Mouse (Mus musculus) midbrain, embryonic 13.5 days (tissue): ENCODE measurements around the gene Dync1li1. TPM values are rescaled to one million over a fixed set of nuclear protein-coding genes. Genes with fewer than 3 reads are reported as not detected.

Experiments used
- ATAC-seq: fragments of 200-750 bp; cut with Nextera tagmentation; 2 replicates; pipeline ENCODE4 v1.8.0; 2017; ENCODE audit warnings: mild to moderate bottlenecking, moderate TSS enrichment, moderate library complexity
- H3K27ac ChIP-seq: fragments of 300-500 bp; sonication (generic); 2 replicates; pipeline ENCODE4 v1.5.1; 2015; ENCODE audit warnings: inconsistent platforms, mild to moderate bottlenecking, moderate library complexity
- H3K27me3 ChIP-seq: fragments of 300-500 bp; sonication (generic); 2 replicates; pipeline ENCODE4 v1.6.1; 2015; ENCODE audit warnings: mild to moderate bottlenecking, inconsistent platforms
- H3K36me3 ChIP-seq: fragments of 300-500 bp; sonication (generic); 2 replicates; pipeline ENCODE4 v1.6.1; 2015; ENCODE audit warnings: mild to moderate bottlenecking, inconsistent platforms
- H3K4me1 ChIP-seq: fragments of 300-500 bp; sonication (generic); replicated peaks from 2 replicates; pipeline ENCODE4 v1.6.1; 2015; ENCODE audit warnings: inconsistent platforms
- H3K4me2 ChIP-seq: fragments of 300-500 bp; sonication (generic); replicated peaks from 2 replicates; pipeline ENCODE4 v1.6.1; 2015; ENCODE audit warnings: moderate library complexity, mild to moderate bottlenecking, inconsistent platforms
- H3K4me3 ChIP-seq: fragments of 300-500 bp; sonication (generic); replicated peaks from 2 replicates; pipeline ENCODE4 v1.5.1; 2015; ENCODE audit warnings: mild to moderate bottlenecking, inconsistent platforms
- H3K9ac ChIP-seq: fragments of 300-500 bp; sonication (generic); replicated peaks from 2 replicates; pipeline ENCODE4 v1.6.1; 2015; ENCODE audit warnings: mild to moderate bottlenecking, inconsistent platforms
- H3K9me3 ChIP-seq: fragments of 300-500 bp; sonication (generic); 2 replicates; pipeline ENCODE4 v1.6.1; 2016; ENCODE audit warnings: mild to moderate bottlenecking, inconsistent platforms
- WGBS: fragments of 180-500 bp; shearing (Covaris S2); methylation state at CpG from one replicate; pipeline ENCODE4 v1.1.7; 2015; 5-methylcytosine and 5-hydroxymethylcytosine counted together
- polyA plus RNA-seq: library from polyadenylated mRNA; unstranded; fragments of >200 nt; fragmentation: Nextera tagmentation; extraction: Ambion mirVana; gene quantifications from 2 replicates; pipeline ENCODE4 v1.2.1, GENCODE M21; 2015

Gene Dync1li1
- polyA plus RNA-seq, 1 experiment from 2014 or later: 150 TPM

DNA sequence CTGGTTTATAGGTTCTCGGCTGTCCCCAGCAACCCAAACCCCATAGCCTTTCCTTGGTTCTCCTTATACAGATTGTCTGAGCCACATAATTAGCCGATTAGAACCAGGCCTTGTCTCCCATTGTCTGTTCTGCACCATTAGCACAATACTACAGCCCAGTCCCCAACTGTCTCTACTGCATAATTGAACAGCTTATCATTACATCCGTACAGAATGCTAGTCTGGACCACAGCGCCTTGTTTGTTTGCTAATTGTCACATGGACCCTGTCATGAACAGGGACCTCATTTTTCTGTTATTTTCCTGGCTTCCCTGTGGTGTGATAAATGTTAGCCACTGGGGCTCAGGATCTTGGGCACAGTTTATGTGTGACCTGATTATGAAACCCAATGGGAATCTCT, 71.3 kb downstream of the Dync1li1 start:
- Histone ChIP-seq H3K9me3 (no peaks in the 10 kb centered on the region), H3K27ac (no peak overlapping the region), H3K27me3 (no peaks in the 10 kb centered on the region), H3K4me1 (no peaks in the 10 kb centered on the region), H3K4me2 (no peak overlapping the region), H3K36me3 (peaks cover 2% of the 10 kb centered on the region; the same call in 1 of the 2 replicates), H3K9ac (no peak overlapping the region), H3K4me3 (no peak overlapping the region)
- ATAC-seq: no peak
- WGBS: 77% methylated on average over 4 of the region's 4 CpGs

DNA sequence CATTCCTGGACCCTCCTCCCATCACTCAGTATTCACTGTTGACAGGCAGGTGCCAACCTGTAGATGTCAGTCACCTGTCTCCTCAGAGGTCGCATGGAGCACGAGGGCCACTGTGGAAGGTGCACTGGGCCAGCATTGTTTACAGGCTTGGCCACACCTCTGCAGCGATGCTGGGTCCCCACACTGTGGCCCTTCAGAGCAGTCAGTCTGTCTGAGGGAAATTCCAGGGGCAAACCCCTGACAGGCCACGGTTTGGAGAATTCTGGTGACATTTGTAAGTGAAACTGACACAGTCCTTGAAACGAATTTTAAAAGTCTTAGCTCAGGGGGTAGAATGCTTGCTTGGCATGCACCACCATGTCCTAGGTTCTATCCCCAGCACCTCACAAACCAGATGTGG, 71.8 kb downstream of the Dync1li1 start:
- no peak overlapping the region for H3K4me2 ChIP-seq
- peaks cover 2% of the 10 kb centered on the region; the same call in 1 of the 2 replicates for H3K36me3 ChIP-seq
- no peak for ATAC-seq
- no peak overlapping the region for H3K27ac ChIP-seq
- 89% methylated on average over 5 of the region's 5 CpGs for WGBS
- no peaks in the 10 kb centered on the region for H3K4me1 ChIP-seq
- H3K9ac ChIP-seq: no peak overlapping the region
- H3K4me3 ChIP-seq: no peak overlapping the region
- no peaks in the 10 kb centered on the region for H3K9me3 ChIP-seq
- H3K27me3 ChIP-seq: no peaks in the 10 kb centered on the region

DNA sequence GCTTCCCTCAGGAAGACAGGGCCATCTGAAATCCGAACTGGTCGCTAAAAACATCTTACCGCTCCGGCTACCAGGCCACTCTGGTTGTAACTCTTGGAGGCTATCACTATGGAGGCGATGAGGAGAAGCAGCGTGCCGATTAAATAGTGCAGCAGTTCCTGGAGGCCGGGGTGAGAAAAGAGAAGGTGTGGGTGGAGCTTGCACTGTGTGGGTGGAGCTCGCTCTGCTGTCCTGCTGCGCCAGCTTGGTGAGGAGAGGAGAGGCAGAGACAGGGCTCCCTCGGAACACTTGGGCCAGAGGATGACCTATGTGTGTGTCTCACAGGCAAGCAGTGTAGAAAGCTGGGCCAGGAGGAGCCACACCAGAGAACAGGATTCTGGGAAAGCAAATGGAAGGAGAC, 73.3 kb downstream of the Dync1li1 start:
- H3K4me2 ChIP-seq: no peak overlapping the region
- no peak overlapping the region for H3K4me3 ChIP-seq
- ATAC-seq: no peak
- H3K4me1 ChIP-seq: 0 out of 2 replicates have a peak, but pooled peaks cover 1% of the 10 kb centered on the region
- H3K36me3 ChIP-seq: peaks cover 6% of the 10 kb centered on the region; the same call in 1 of the 2 replicates
- no peaks in the 10 kb centered on the region for H3K9me3 ChIP-seq
- WGBS: 73% methylated on average over 11 of the region's 11 CpGs
- no peaks in the 10 kb centered on the region for H3K27me3 ChIP-seq
- H3K9ac ChIP-seq: no peak overlapping the region
- H3K27ac ChIP-seq: no peak overlapping the region

DNA sequence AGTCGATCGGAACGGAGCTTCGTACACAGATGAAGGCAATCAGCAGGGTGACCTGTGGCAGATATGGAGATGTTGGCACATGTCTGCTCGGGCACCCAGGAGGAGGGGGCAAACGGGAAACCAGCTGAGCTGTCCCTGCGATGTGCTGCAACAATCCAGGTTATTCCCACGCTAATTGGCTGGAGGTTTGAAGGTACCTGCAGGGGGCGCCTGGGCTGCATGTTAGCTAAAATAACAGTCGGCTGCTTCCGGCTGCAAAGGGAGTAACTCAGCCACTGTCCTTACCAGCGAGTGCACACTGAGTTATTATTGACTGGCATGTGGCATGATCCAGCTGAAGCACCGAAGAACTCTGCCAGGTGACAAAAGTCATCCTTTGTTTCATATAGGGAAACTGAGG, 74.8 kb downstream of the Dync1li1 start:
- Histone ChIP-seq H3K27ac (no peak overlapping the region), H3K9ac (no peak overlapping the region), H3K9me3 (no peaks in the 10 kb centered on the region), H3K27me3 (no peaks in the 10 kb centered on the region), H3K4me3 (no peak overlapping the region), H3K36me3 (peaks cover 6% of the 10 kb centered on the region; the same call in 1 of the 2 replicates), H3K4me1 (peaks cover 13% of the 10 kb centered on the region; the same call in 1 of the 2 replicates), H3K4me2 (no peak overlapping the region)
- no peak for ATAC-seq
- WGBS: 62% methylated on average over 13 of the region's 13 CpGs

DNA sequence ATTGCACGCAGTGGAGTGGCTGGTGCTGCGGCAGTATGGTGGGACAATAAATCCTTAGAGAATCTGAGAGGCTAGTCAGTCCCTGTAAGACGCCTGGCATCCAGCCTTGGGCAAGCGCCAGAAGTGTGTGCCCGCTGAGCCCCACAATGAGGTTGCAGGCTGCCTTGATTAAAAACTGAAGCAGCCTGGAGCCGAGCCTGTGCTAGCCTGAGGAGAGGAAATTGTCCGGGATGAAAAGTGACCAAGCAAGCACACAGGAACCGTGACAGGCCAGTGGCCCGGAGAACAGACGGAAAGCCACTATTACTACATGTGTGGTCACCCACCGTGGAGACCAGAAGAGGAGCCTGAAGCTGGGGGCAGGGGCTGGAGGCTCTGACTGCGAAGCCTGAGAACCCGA, 78.4 kb downstream of the Dync1li1 start:
- no peak overlapping the region for H3K4me2 ChIP-seq
- peak overlapping the region; percentile 35; the same call in 1 of the 2 replicates for H3K27ac ChIP-seq
- no peaks in the 10 kb centered on the region for H3K27me3 ChIP-seq
- H3K36me3 ChIP-seq: peaks cover 4% of the 10 kb centered on the region; the same call in 1 of the 2 replicates
- peaks cover 13% of the 10 kb centered on the region; the same call in 1 of the 2 replicates for H3K4me1 ChIP-seq
- no peaks in the 10 kb centered on the region for H3K9me3 ChIP-seq
- H3K4me3 ChIP-seq: no peak overlapping the region
- WGBS: 66% methylated on average over 13 of the region's 13 CpGs
- no peak overlapping the region for H3K9ac ChIP-seq
- peak; percentile 79 for ATAC-seq

DNA sequence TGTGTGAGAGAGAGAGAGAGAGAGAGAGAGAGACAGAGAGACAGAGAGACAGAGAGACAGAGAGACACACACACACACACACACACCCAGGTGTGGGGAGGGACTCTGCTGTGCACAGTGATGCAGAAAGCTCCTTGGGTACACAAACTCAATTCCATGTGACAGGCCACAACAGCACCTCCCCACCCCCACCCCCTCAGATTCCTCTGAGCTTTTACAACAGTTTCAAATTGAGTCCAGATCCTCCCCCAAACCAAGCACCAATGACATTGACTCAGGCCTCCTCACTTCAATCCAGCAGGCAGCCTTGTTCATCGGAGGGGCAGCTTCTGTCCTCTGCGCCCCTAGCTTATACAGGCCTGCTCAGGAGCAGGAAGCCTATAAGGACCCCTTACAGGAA, 78.9 kb downstream of the Dync1li1 start:
- no peak for ATAC-seq
- Histone ChIP-seq H3K4me1 (peaks cover 13% of the 10 kb centered on the region; the same call in 1 of the 2 replicates), H3K9me3 (no peaks in the 10 kb centered on the region), H3K4me3 (no peak overlapping the region), H3K36me3 (peaks cover 9% of the 10 kb centered on the region; the same call in 1 of the 2 replicates), H3K27me3 (no peaks in the 10 kb centered on the region), H3K27ac (peak overlapping the region; percentile 35; the same call in 1 of the 2 replicates), H3K9ac (no peak overlapping the region), H3K4me2 (no peak overlapping the region)
- 73% methylated on average over 2 of the region's 2 CpGs for WGBS

DNA sequence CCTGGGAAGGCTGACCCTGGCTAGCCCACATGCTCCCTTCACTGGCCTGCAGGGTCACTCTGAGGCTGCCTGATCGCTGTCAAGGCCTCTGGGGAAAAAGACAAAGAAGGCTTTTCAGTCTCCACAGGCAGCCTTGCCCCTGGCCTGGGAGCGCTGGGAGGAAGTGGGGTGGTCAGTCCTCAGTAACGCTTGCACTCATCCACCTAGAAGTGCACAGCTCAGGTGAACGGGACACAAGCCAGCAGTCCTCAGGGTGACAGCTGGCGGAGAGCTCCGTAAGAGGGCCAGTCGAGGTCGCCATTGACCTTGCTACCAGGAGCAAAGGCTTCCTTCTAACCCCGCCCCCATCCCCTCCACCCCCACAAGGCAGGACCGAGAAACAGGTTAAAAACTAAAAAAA, 79.5 kb downstream of the Dync1li1 start:
- H3K27ac ChIP-seq: no peak overlapping the region
- peaks cover 10% of the 10 kb centered on the region; the same call in 1 of the 2 replicates for H3K36me3 ChIP-seq
- H3K4me1 ChIP-seq: peaks cover 13% of the 10 kb centered on the region; the same call in 1 of the 2 replicates
- H3K4me2 ChIP-seq: no peak overlapping the region
- no peak for ATAC-seq
- WGBS: 53% methylated on average over 10 of the region's 10 CpGs
- no peak overlapping the region for H3K9ac ChIP-seq
- H3K9me3 ChIP-seq: no peaks in the 10 kb centered on the region
- no peaks in the 10 kb centered on the region for H3K27me3 ChIP-seq
- H3K4me3 ChIP-seq: no peak overlapping the region

DNA sequence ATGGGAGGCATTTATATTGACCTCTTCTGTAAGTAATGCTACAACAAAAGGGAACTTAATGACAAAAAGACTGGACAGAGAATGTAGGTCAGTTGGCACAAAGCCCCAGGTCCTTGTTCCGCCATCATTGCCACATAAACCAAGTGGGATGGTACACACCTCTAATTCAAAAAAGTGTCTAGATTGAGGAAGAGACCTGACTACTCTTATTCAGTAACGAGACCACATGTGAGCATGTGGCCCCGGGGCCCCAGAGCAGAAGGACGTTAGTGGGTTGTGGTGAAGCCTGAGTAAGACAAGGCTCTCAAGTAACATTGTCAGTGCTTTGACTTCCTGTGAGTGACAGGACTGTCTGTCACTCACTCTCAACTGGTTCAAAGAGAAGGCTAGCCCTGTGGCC, 81.6 kb downstream of the Dync1li1 start:
- Histone ChIP-seq H3K27ac (no peak overlapping the region), H3K9me3 (no peaks in the 10 kb centered on the region), H3K4me1 (peaks cover 13% of the 10 kb centered on the region; the same call in 1 of the 2 replicates), H3K9ac (no peak overlapping the region), H3K27me3 (no peaks in the 10 kb centered on the region), H3K36me3 (peaks cover 10% of the 10 kb centered on the region; the same call in 1 of the 2 replicates), H3K4me3 (no peak overlapping the region), H3K4me2 (no peak overlapping the region)
- no peak for ATAC-seq
- WGBS: 88% methylated on average over 4 of the region's 4 CpGs

DNA sequence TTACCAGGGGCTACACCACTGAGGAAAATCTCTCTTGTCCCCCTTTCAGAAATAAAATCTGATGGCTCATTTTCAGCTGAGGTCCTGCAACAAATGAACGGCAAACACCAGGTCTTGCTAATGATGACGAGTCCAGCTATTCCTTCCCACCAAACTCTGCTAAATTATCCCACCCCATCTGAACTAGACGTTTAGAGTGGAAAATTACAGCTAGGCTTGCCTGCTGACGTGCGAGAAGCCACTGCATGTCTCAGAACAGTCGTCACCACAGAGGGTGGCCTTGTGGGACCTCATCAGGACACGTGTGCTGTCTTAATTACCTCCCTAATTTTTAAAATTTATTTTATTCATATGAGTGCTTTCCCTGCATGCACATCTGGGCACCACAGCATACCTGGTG, 83.0 kb downstream of the Dync1li1 start:
- no peak overlapping the region for H3K27ac ChIP-seq
- peaks cover 6% of the 10 kb centered on the region; the same call in 1 of the 2 replicates for H3K36me3 ChIP-seq
- H3K27me3 ChIP-seq: no peaks in the 10 kb centered on the region
- no peak for ATAC-seq
- no peak overlapping the region for H3K9ac ChIP-seq
- no peak overlapping the region for H3K4me3 ChIP-seq
- peaks cover 13% of the 10 kb centered on the region; the same call in 1 of the 2 replicates for H3K4me1 ChIP-seq
- 92% methylated on average over 7 of the region's 7 CpGs for WGBS
- H3K9me3 ChIP-seq: no peaks in the 10 kb centered on the region
- no peak overlapping the region for H3K4me2 ChIP-seq

Other genes with a start within 250 kb of the Dync1li1 start
- not detected in 2 replicates for gene Ccr4, start 183.9 kb upstream of the Dync1li1 start, polyA plus RNA-seq
- gene C130032M10Rik, start 173.1 kb upstream of the Dync1li1 start, polyA plus RNA-seq: not detected in 2 replicates
- 0.30 and 0.32 TPM in 2 replicates for gene Trim71, start 124.4 kb upstream of the Dync1li1 start, polyA plus RNA-seq
- gene Cnot10, start 48.6 kb upstream of the Dync1li1 start, polyA plus RNA-seq: 59.5 and 63.4 TPM in 2 replicates
- 19.0 TPM in 2 replicates for gene Cmtm6, start 42.3 kb downstream of the Dync1li1 start, polyA plus RNA-seq
- gene Cmtm7, start 93.1 kb downstream of the Dync1li1 start, polyA plus RNA-seq: 19.5 and 21.1 TPM in 2 replicates
- 7.7 and 9.1 TPM in 2 replicates for gene Cmtm8, start 155.4 kb downstream of the Dync1li1 start, polyA plus RNA-seq
- gene Gpd1l, start 245.2 kb downstream of the Dync1li1 start, polyA plus RNA-seq: 17.1 and 18.2 TPM in 2 replicates